In the genomic region with DNA sequence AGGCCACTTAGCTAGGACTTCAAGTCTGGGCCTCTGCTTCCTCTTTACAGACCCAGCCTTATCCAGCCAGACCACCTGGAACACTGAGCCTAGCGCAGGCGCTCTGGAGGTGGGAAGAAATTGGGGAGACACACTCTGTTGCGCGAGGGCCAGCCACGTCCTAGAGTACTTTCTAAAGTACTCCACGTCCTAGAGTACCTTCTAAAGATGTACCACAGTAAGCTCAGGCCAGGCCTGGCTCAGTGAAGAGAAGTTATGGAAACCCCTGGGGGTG, we compare ENCODE assay signal across 21 mouse cellular contexts. TPM values are rescaled to one million over a fixed set of nuclear protein-coding genes. Genes with fewer than 3 reads are reported as not detected.
DNase-seq lines count a peak whose midpoint lies in the region; ATAC-seq lines count a peak whose summit lies in the region.
"Had no signal": no experiment of that assay in that cellular context is flagged by ENCODE, and none has a peak within 500 bp of the region (broad histone marks: within the 10 kb centered on the region; RNA-seq: fewer than 3 reads in every experiment).

No protein-coding gene starts in this region.

- no peak for ATAC-seq in heart, embryonic 13.5 days (ENCODE audit: extremely low read depth, insufficient number of reproducible peaks, low FRiP score, low TSS enrichment)
- no peak for ATAC-seq in midbrain, embryonic 11.5 days (ENCODE audit: low FRiP score)
- ATAC-seq in midbrain, embryonic 16.5 days = no peak
- ATAC-seq in embryonic facial prominence, embryonic 13.5 days (ENCODE audit: insufficient number of reproducible peaks, insufficient read depth, low FRiP score, low TSS enrichment, low read depth) = no peak
- no peak for ATAC-seq in neural tube, embryonic 12.5 days (ENCODE audit: low FRiP score, low read depth)
- ATAC-seq: CD4-positive, CD25-positive, alpha-beta regulatory T cell, adult 4 months had no signal

- no peak overlapping the region for H3K9ac ChIP-seq in heart, embryonic 13.5 days
- no peak overlapping the region for H3K9ac ChIP-seq in midbrain, embryonic 11.5 days (ENCODE audit: low read length)
- H3K9ac ChIP-seq in midbrain, embryonic 16.5 days (ENCODE audit: low read depth, low read length) = no peak overlapping the region
- H3K9ac ChIP-seq in embryonic facial prominence, embryonic 13.5 days = no peak overlapping the region
- no peak overlapping the region for H3K9ac ChIP-seq in neural tube, embryonic 12.5 days
- H3K9ac ChIP-seq: limb, embryonic 15.5 days; lung, embryonic 15.5 days had no signal

- DNase-seq in heart, postnatal 25 days (ENCODE audit: low spot score) = no peak
- peak; percentile 86 for DNase-seq in midbrain, embryonic 11.5 days (ENCODE audit: low spot score, missing footprints)
- DNase-seq in thymus, postnatal 0 days (ENCODE audit: low spot score) = no peak
- no peak for DNase-seq in liver
- DNase-seq: cerebellum, postnatal 36 days; gastrocnemius, adult 2 months; layer of hippocampus, postnatal 36 days; right cerebral cortex, postnatal 14 days had no signal

- no peaks in the 10 kb centered on the region for H3K9me3 ChIP-seq in heart, embryonic 13.5 days
- no peaks in the 10 kb centered on the region for H3K9me3 ChIP-seq in midbrain, embryonic 11.5 days (ENCODE audit: control insufficient read depth, low read length)
- H3K9me3 ChIP-seq in midbrain, embryonic 16.5 days (replicated peaks; ENCODE audit: control insufficient read depth, low read length, poor library complexity, severe bottlenecking) = no peaks in the 10 kb centered on the region
- no peaks in the 10 kb centered on the region for H3K9me3 ChIP-seq in embryonic facial prominence, embryonic 13.5 days
- no peaks in the 10 kb centered on the region for H3K9me3 ChIP-seq in neural tube, embryonic 12.5 days
- H3K9me3 ChIP-seq: limb, embryonic 15.5 days; lung, embryonic 15.5 days had no signal

- WGBS in heart, embryonic 13.5 days = 2% methylated on average over 6 of the region's 6 CpGs
- 0% methylated on average over 6 of the region's 6 CpGs for WGBS in midbrain, embryonic 11.5 days
- 4% methylated on average over 6 of the region's 6 CpGs for WGBS in midbrain, embryonic 16.5 days
- 3% methylated on average over 6 of the region's 6 CpGs for WGBS in embryonic facial prominence, embryonic 13.5 days
- under 1% methylated on average over 6 of the region's 6 CpGs for WGBS in neural tube, embryonic 12.5 days

- peak overlapping the region; percentile 64 for H3K4me2 ChIP-seq in heart, embryonic 13.5 days
- H3K4me2 ChIP-seq in midbrain, embryonic 11.5 days = no peak overlapping the region
- H3K4me2 ChIP-seq in midbrain, embryonic 16.5 days (ENCODE audit: low read length) = no peak overlapping the region
- peak overlapping the region; percentile 36; the same call in 1 of the 2 replicates for H3K4me2 ChIP-seq in embryonic facial prominence, embryonic 13.5 days
- H3K4me2 ChIP-seq in neural tube, embryonic 12.5 days (replicated peaks) = peak overlapping the region; percentile 32
- H3K4me2 ChIP-seq: lung, embryonic 15.5 days had no signal

- H3K27me3 ChIP-seq in heart, embryonic 13.5 days (replicated peaks) = peaks cover 91% of the 10 kb centered on the region
- peaks cover 89% of the 10 kb centered on the region for H3K27me3 ChIP-seq in midbrain, embryonic 11.5 days (ENCODE audit: control insufficient read depth, insufficient read depth, low read length)
- H3K27me3 ChIP-seq in midbrain, embryonic 16.5 days (ENCODE audit: control insufficient read depth, insufficient read depth, low read depth, low read length) = peaks cover 78% of the 10 kb centered on the region
- peaks cover 91% of the 10 kb centered on the region for H3K27me3 ChIP-seq in embryonic facial prominence, embryonic 13.5 days
- H3K27me3 ChIP-seq in neural tube, embryonic 12.5 days (replicated peaks) = peaks cover 84% of the 10 kb centered on the region

- no peak overlapping the region for H3K27ac ChIP-seq in heart, embryonic 13.5 days (replicated peaks)
- no peak overlapping the region for H3K27ac ChIP-seq in midbrain, embryonic 11.5 days (ENCODE audit: low read depth, low read length)
- H3K27ac ChIP-seq in midbrain, embryonic 16.5 days (ENCODE audit: low read length) = no peak overlapping the region
- no peak overlapping the region for H3K27ac ChIP-seq in embryonic facial prominence, embryonic 13.5 days
- no peak overlapping the region for H3K27ac ChIP-seq in neural tube, embryonic 12.5 days
- H3K27ac ChIP-seq: gastrocnemius, adult 2 months; limb, embryonic 15.5 days; lung, embryonic 15.5 days had no signal

- peak overlapping the region; percentile 40 for H3K4me3 ChIP-seq in heart, embryonic 13.5 days
- no peak overlapping the region for H3K4me3 ChIP-seq in midbrain, embryonic 11.5 days (ENCODE audit: low read depth, low read length)
- H3K4me3 ChIP-seq in midbrain, embryonic 16.5 days (ENCODE audit: low read depth, low read length) = no peak overlapping the region
- peak overlapping the region; percentile 21; the same call in 1 of the 2 replicates for H3K4me3 ChIP-seq in embryonic facial prominence, embryonic 13.5 days
- H3K4me3 ChIP-seq in neural tube, embryonic 12.5 days = no peak overlapping the region
- H3K4me3 ChIP-seq: erythroblast, embryonic 14.5 days had no signal

- intact Hi-C loops in heart, postnatal 25 days (cut with DNase I) = loop anchor here (5.0 kb wide), 1 partner anchor 523 kb away; a partner anchor contains a TSS

- H3K4me1 ChIP-seq in heart, embryonic 13.5 days = peaks cover 25% of the 10 kb centered on the region
- H3K4me1 ChIP-seq in midbrain, embryonic 11.5 days (ENCODE audit: control insufficient read depth, insufficient read depth, low read length) = 0 out of 2 replicates have a peak, but pooled peaks cover 6% of the 10 kb centered on the region
- H3K4me1 ChIP-seq in midbrain, embryonic 16.5 days (ENCODE audit: control insufficient read depth, insufficient read depth, low read length) = peaks cover 5% of the 10 kb centered on the region; the same call in 1 of the 2 replicates
- H3K4me1 ChIP-seq in embryonic facial prominence, embryonic 13.5 days = peaks cover 23% of the 10 kb centered on the region
- peaks cover 40% of the 10 kb centered on the region for H3K4me1 ChIP-seq in neural tube, embryonic 12.5 days

- no peaks in the 10 kb centered on the region for H3K36me3 ChIP-seq in heart, embryonic 13.5 days
- no peaks in the 10 kb centered on the region for H3K36me3 ChIP-seq in midbrain, embryonic 11.5 days (ENCODE audit: control insufficient read depth, insufficient read depth, low read length)
- H3K36me3 ChIP-seq in midbrain, embryonic 16.5 days (ENCODE audit: control insufficient read depth, insufficient read depth, low read length) = no peaks in the 10 kb centered on the region
- H3K36me3 ChIP-seq in embryonic facial prominence, embryonic 13.5 days = no peaks in the 10 kb centered on the region
- H3K36me3 ChIP-seq in neural tube, embryonic 12.5 days = no peaks in the 10 kb centered on the region
- H3K36me3 ChIP-seq: limb, embryonic 15.5 days; lung, embryonic 15.5 days had no signal

RNA-seq across cellular contexts. Expression of a gene that starts 11.4 kb away (rescaled TPM):
- not detected in 2 replicates for polyA plus RNA-seq in heart, embryonic 13.5 days (2015; fragmentation: Nextera tagmentation; extraction: Ambion mirVana)
- under 1 TPM in 1 of 2 experiments, not detected in 1; 0.29 TPM for total RNA-seq in heart, postnatal 25 days (2021)
- polyA plus RNA-seq in midbrain, embryonic 11.5 days (2014; fragmentation: Nextera tagmentation; extraction: Ambion mirVana) = not detected in 2 replicates
- polyA plus RNA-seq in midbrain, embryonic 16.5 days (2015; fragmentation: Nextera tagmentation; extraction: Ambion mirVana) = 0.07 and 0.08 TPM in 2 replicates
- polyA plus RNA-seq in embryonic facial prominence, embryonic 13.5 days (2015; fragmentation: Nextera tagmentation; extraction: Ambion mirVana) = 0.17 and 0.27 TPM in 2 replicates
- 20.3 and 21.3 TPM in 2 replicates for polyA plus RNA-seq in neural tube, embryonic 12.5 days (2016; fragmentation: Nextera tagmentation; extraction: Ambion mirVana)
- not detected in 2 replicates for polyA plus RNA-seq in thymus, postnatal 0 days (2015; fragmentation: Nextera tagmentation; extraction: Ambion mirVana)
- total RNA-seq: hematopoietic stem cell, adult 5-6 weeks; layer of hippocampus, postnatal 36 days; megakaryocyte-erythroid progenitor cell, adult 5-6 weeks; neutrophil, adult 5-6 weeks had no signal
- polyA plus RNA-seq: adrenal gland, adult 2 months; CD4-positive, CD25-positive, alpha-beta regulatory T cell, adult 4 months; erythroblast, embryonic 14.5 days; kidney, embryonic 16.5 days; lung, embryonic 15.5 days had no signal

Comparison
In these comparisons a context has a peak if more than half of its experiments do, and no peak if none do; other contexts are left out.
1. H3K4me2 ChIP-seq: peak in heart, embryonic 13.5 days (single experiment), embryonic facial prominence, embryonic 13.5 days (single experiment) and neural tube, embryonic 12.5 days (single experiment); none in midbrain, embryonic 11.5 days (single experiment) and midbrain, embryonic 16.5 days (single experiment).
2. H3K4me3 ChIP-seq: peak in heart, embryonic 13.5 days (single experiment) and embryonic facial prominence, embryonic 13.5 days (single experiment); none in midbrain, embryonic 11.5 days (single experiment), midbrain, embryonic 16.5 days (single experiment) and neural tube, embryonic 12.5 days (single experiment).
3. RNA of a gene that starts 11.4 kb away (polyA plus RNA-seq): 20.3 to 21.3 TPM in neural tube, embryonic 12.5 days; 0.17 to 0.27 TPM in embryonic facial prominence, embryonic 13.5 days, 0.07 to 0.08 TPM in midbrain, embryonic 16.5 days, not detected in midbrain, embryonic 11.5 days, not detected in thymus, postnatal 0 days and not detected in heart, embryonic 13.5 days; every median in the first group is over 10 times any median in the second.